Comparison of ENCODE assay signal across 13 mouse cellular contexts in genomic region chr3:35146681-35147080, GRCm38 (mm10).
"Had no signal": no experiment of that assay in that cellular context is flagged by ENCODE, and none has a peak within 500 bp of the region (broad histone marks: within the 10 kb centered on the region; RNA-seq: fewer than 3 reads in every experiment).

No protein-coding gene starts in this region.

- H3K9me3 ChIP-seq: limb, embryonic 10.5 days; liver, embryonic 15.5 days; neural tube, embryonic 15.5 days had no signal

- H3K4me2 ChIP-seq: liver, embryonic 11.5 days; liver, embryonic 15.5 days; midbrain, embryonic 13.5 days; neural tube, embryonic 15.5 days had no signal

- H3K9ac ChIP-seq: liver, embryonic 15.5 days; midbrain, embryonic 13.5 days; neural tube, embryonic 15.5 days had no signal

- ATAC-seq: lung, postnatal 0 days; midbrain, embryonic 13.5 days had no signal

- H3K36me3 ChIP-seq: limb, embryonic 10.5 days; liver, embryonic 15.5 days; midbrain, embryonic 13.5 days; neural tube, embryonic 15.5 days had no signal

- DNase-seq: kidney, postnatal 25 days; lung, adult 2 months; lung, postnatal 36 days; spleen, adult 18-20 months; thymus, adult 18-20 months; thymus, postnatal 14 days had no signal

- H3K4me3 ChIP-seq: limb, embryonic 10.5 days; liver, embryonic 15.5 days; midbrain, embryonic 13.5 days; myocyte; neural tube, embryonic 15.5 days had no signal

- H3K27me3 ChIP-seq: liver, embryonic 15.5 days; midbrain, embryonic 13.5 days; neural tube, embryonic 15.5 days had no signal

- H3K27ac ChIP-seq: limb, embryonic 10.5 days; liver, embryonic 15.5 days; midbrain, embryonic 13.5 days; neural tube, embryonic 15.5 days had no signal

- H3K4me1 ChIP-seq: limb, embryonic 10.5 days; liver, embryonic 15.5 days; neural tube, embryonic 15.5 days had no signal
